Mouse (Mus musculus) gastrocnemius, adult 2 months (tissue): ENCODE data around the gene Rufy2. TPM values are rescaled to one million over a fixed set of nuclear protein-coding genes. Genes with fewer than 3 reads are reported as not detected.
A peak's percentile ranks its signal among the peaks of the same experiment; 100 is the strongest.

Source experiments
- DNase-seq: peaks from one replicate; pipeline ENCODE4 v3.0.0; 2022
- H3K27ac ChIP-seq: fragments of 200-600 bp; 2 replicates; pipeline ENCODE4 v1.8.1; 2022; ENCODE audit warnings: mild to moderate bottlenecking
- H3K4me3 ChIP-seq: fragments of 200-600 bp; 2 replicates; pipeline ENCODE4 v1.8.1; 2022; ENCODE audit warnings: mild to moderate bottlenecking, moderate library complexity
- CTCF ChIP-seq: fragments of 200-600 bp; IDR thresholded peaks from 2 replicates; pipeline ENCODE4 v1.8.1; 2022; ENCODE audit warnings: antibody characterized with exemption, mild to moderate bottlenecking, moderate library complexity
- intact Hi-C: fragments of 180-260 bp; cut with DNase I; formaldehyde crosslinking; loops from one replicate; pipeline ENCODE4 v1.15.1; 2025
- total RNA-seq, 2 experiments: library from RNA; stranded (reverse); gene quantifications; 2 replicates each; pipeline ENCODE4 v1.2.3; 2021

Rufy2 gene
- total RNA-seq, 2 experiments from 2014 or later, result 3.8 to 4.7 TPM

- no peak for TF ChIP-seq CTCF
These were observed 43.2 kb downstream of the Rufy2 start for GRCm38 (mm10) chr10:63023121-63023748.

GRCm38 (mm10) chr10:63023749-63024579 lies 43.9 kb downstream of the Rufy2 start, which contains the start of the genes Hnrnph3 and Pbld2:
TSS of gene Hnrnph3 (minus strand) at chr10:63024217.
TSS of gene Pbld2 (plus strand) at chr10:63024315.
- no peak for TF ChIP-seq CTCF

More at GRCm38 (mm10) chr10:63023121-63023748, 43.2 kb downstream of the Rufy2 start:
- intact Hi-C loops, result loop anchor here (2.0 to 10.0 kb wide), 5 partner anchors 41 to 536 kb away; partner anchors contain the start of genes Ccar1, Herc4, Rufy2 and Vps26a
- Histone ChIP-seq H3K4me3 (peak overlapping the region; percentile 74), H3K27ac (peak overlapping the region; percentile 100)
- DNase-seq, result peak; percentile 81

GRCm38 (mm10) chr10:63024580-63024910 lies 44.5 kb downstream of the Rufy2 start:
- peak overlapping the region; percentile 74 for H3K4me3 ChIP-seq
- peak; percentile 79 for DNase-seq
- intact Hi-C loops, result loop anchor here (2.0 to 10.0 kb wide), 5 partner anchors 40 to 232 kb away; partner anchors contain the start of genes Ccar1, Herc4 and Rufy2
- H3K27ac ChIP-seq, result peak overlapping the region; percentile 100
- TF ChIP-seq CTCF, result peak; percentile 65

More at GRCm38 (mm10) chr10:63023749-63024579, 43.9 kb downstream of the Rufy2 start, which contains the start of the genes Hnrnph3 and Pbld2:
- peak within 1 kb of the TSS; percentile 100 for H3K27ac ChIP-seq
- peak within 1 kb of the TSS; percentile 74 for H3K4me3 ChIP-seq
- DNase-seq, result peak; percentile 99
- intact Hi-C loops, result loop anchor here (2.0 to 10.0 kb wide), 6 partner anchors 41 to 537 kb away; partner anchors contain the start of genes Ccar1, Herc4, Rufy2 and Vps26a

- intact Hi-C loops, result loop anchor here (2.0 to 10.0 kb wide), 4 partner anchors 40 to 312 kb away; partner anchors contain the start of gene Herc4
- no peak for TF ChIP-seq CTCF
- H3K27ac ChIP-seq, result peak overlapping the region; percentile 100
These were observed 45.0 kb downstream of the Rufy2 start for GRCm38 (mm10) chr10:63025016-63025415.

GRCm38 (mm10) chr10:63025491-63026011 lies 45.5 kb downstream of the Rufy2 start:
- intact Hi-C loops, result loop anchor here (2.0 to 10.0 kb wide), 4 partner anchors 39 to 312 kb away; partner anchors contain the start of gene Herc4
- Histone ChIP-seq H3K27ac (peak overlapping the region; percentile 100; the same call in 1 of the 2 replicates), H3K4me3 (peak overlapping the region; percentile 74; the same call in 1 of the 2 replicates)
- no peak for DNase-seq
- no peak for TF ChIP-seq CTCF

More at GRCm38 (mm10) chr10:63025016-63025415, 45.0 kb downstream of the Rufy2 start:
- H3K4me3 ChIP-seq, result peak overlapping the region; percentile 74
- no peak for DNase-seq

- Histone ChIP-seq H3K27ac (no peak overlapping the region), H3K4me3 (no peak overlapping the region)
- intact Hi-C loops, result loop anchor here (5.0 to 10.0 kb wide), 3 partner anchors 89 to 311 kb away; partner anchors contain the start of gene Herc4
- no peak for TF ChIP-seq CTCF
- no peak for DNase-seq
These were observed 46.3 kb downstream of the Rufy2 start for GRCm38 (mm10) chr10:63026156-63026794.

- no peak overlapping the region for H3K4me3 ChIP-seq
- H3K27ac ChIP-seq, result no peak overlapping the region
- TF ChIP-seq CTCF, result no peak
- DNase-seq, result no peak
- intact Hi-C loops, result loop anchor here (5.0 to 10.0 kb wide), 3 partner anchors 88 to 311 kb away; partner anchors contain the start of gene Herc4
These were observed 46.8 kb downstream of the Rufy2 start for GRCm38 (mm10) chr10:63026795-63027160.

- intact Hi-C loops, result loop anchor here (5.0 to 10.0 kb wide), 3 partner anchors 87 to 310 kb away; partner anchors contain the start of gene Herc4
- no peak overlapping the region for H3K4me3 ChIP-seq
- H3K27ac ChIP-seq, result no peak overlapping the region
- no peak for TF ChIP-seq CTCF
- DNase-seq, result no peak
These were observed 47.5 kb downstream of the Rufy2 start for GRCm38 (mm10) chr10:63027376-63028161.

GRCm38 (mm10) chr10:63028396-63028795 lies 48.4 kb downstream of the Rufy2 start:
- no peak for DNase-seq
- no peak overlapping the region for H3K27ac ChIP-seq
- intact Hi-C loops, result loop anchor here (5.0 to 10.0 kb wide), 3 partner anchors 86 to 309 kb away; partner anchors contain the start of gene Herc4
- H3K4me3 ChIP-seq, result no peak overlapping the region
- TF ChIP-seq CTCF, result no peak

GRCm38 (mm10) chr10:63032267-63032666 lies 52.2 kb downstream of the Rufy2 start:
- no peak overlapping the region for H3K27ac ChIP-seq
- no peak for TF ChIP-seq CTCF
- intact Hi-C loops, result no loop called here
- no peak overlapping the region for H3K4me3 ChIP-seq
- DNase-seq, result no peak

GRCm38 (mm10) chr10:63032956-63033355 lies 52.9 kb downstream of the Rufy2 start:
- no peak overlapping the region for H3K4me3 ChIP-seq
- H3K27ac ChIP-seq, result no peak overlapping the region
- DNase-seq, result no peak
- intact Hi-C loops, result no loop called here
- no peak for TF ChIP-seq CTCF
